Mouse (Mus musculus): Measurements from ENCODE around the gene Kcnj9. TPM values are rescaled to one million over a fixed set of nuclear protein-coding genes. Genes with fewer than 3 reads are reported as not detected.

The Kcnj9 gene
- polyA plus RNA-seq, 1 experiment from 2014 or later, result not detected

DNA sequence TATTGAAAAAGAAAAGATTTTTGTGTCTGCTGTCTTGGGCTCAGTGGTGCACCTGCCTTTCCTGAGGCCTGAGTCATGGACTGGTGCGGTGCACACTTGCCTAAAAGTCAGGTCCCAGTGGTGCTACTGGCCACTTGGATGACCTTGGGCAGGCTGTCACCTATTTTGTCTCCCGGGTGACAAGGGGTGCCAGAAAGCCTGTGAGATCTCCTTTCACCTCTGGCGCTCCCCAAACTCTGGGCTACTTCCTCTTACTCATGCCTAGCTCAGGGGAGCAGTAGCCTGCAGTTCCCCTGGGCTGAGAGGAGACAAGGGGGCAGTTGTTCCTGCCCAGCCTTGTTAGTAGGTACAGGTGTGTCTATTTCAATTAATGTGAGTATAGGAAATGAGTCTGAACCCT is 26.8 kb downstream of the Kcnj9 start:
- Histone ChIP-seq H3K4me2 (no peak overlapping the region), H3K27me3 (replicated peaks) (no peaks in the 10 kb centered on the region), H3K4me1 (replicated peaks) (peaks cover 64% of the 10 kb centered on the region), H3K36me3 (no peaks in the 10 kb centered on the region), H3K9ac (no peak overlapping the region), H3K9me3 (replicated peaks) (no peaks in the 10 kb centered on the region), H3K4me3 (no peak overlapping the region), H3K27ac (ENCODE audit: poor library complexity, severe bottlenecking) (no peak overlapping the region)
- 55% methylated on average over 3 of the region's 3 CpGs for WGBS
- ATAC-seq (ENCODE audit: insufficient number of reproducible peaks, low FRiP score), result no peak

DNA sequence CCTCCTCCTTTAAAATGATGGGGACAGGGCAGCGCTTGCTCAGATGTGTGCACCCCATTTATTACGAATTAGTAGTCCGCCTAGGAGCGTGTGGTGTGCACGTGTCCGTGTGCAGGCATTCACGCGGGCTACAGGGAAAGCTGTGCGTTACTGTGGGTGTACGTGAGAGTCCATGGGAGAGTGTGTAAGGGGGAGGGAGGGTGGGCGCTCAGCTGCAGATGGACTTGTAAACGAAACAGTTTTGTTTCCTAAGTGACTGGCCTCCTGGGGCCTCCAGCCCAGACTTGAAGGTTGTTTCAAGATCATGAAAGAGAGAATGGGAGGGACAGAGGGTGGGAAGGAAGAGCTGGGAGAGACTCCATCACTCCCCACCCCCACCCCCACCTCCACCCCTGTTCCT is 27.9 kb downstream of the Kcnj9 start:
- no peak overlapping the region for H3K4me3 ChIP-seq
- H3K9me3 ChIP-seq (replicated peaks), result no peaks in the 10 kb centered on the region
- no peak overlapping the region for H3K27ac ChIP-seq (ENCODE audit: poor library complexity, severe bottlenecking)
- WGBS, result 54% methylated on average over 12 of the region's 12 CpGs
- H3K4me1 ChIP-seq (replicated peaks), result peaks cover 71% of the 10 kb centered on the region
- H3K9ac ChIP-seq, result 0 out of 2 replicates have a peak overlapping the region, but pooled peaks have one; percentile 44
- no peak for ATAC-seq (ENCODE audit: insufficient number of reproducible peaks, low FRiP score)
- no peaks in the 10 kb centered on the region for H3K27me3 ChIP-seq (replicated peaks)
- H3K36me3 ChIP-seq, result no peaks in the 10 kb centered on the region
- H3K4me2 ChIP-seq, result no peak overlapping the region

DNA sequence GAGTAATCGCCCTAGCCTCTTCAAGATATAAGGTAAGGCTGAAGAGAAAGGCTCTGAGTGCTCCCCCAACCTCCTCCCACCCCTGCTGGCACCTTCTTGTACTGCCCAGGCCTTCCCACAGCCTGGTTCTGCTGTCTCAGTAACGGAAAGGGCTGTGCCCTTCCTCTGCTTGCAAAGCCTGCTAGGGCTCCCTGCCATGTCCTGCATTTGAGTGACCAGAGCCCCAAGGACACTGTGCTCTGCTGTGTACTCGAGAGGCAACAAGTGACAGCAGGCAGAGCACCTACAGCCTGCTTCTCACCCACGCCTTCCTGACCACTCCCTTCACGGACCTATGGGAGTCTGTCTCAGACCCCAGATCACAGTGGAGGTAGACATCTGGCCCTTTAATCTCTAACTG is 28.9 kb downstream of the Kcnj9 start:
- no peaks in the 10 kb centered on the region for H3K36me3 ChIP-seq
- H3K4me2 ChIP-seq, result no peak overlapping the region
- no peak for ATAC-seq (ENCODE audit: insufficient number of reproducible peaks, low FRiP score)
- H3K9me3 ChIP-seq (replicated peaks), result no peaks in the 10 kb centered on the region
- H3K4me1 ChIP-seq (replicated peaks), result peaks cover 80% of the 10 kb centered on the region
- no peak overlapping the region for H3K4me3 ChIP-seq
- no peak overlapping the region for H3K9ac ChIP-seq
- no peaks in the 10 kb centered on the region for H3K27me3 ChIP-seq (replicated peaks)
- H3K27ac ChIP-seq (ENCODE audit: poor library complexity, severe bottlenecking), result peak overlapping the region; percentile 76
- WGBS, result 37% methylated on average over 5 of the region's 5 CpGs

DNA sequence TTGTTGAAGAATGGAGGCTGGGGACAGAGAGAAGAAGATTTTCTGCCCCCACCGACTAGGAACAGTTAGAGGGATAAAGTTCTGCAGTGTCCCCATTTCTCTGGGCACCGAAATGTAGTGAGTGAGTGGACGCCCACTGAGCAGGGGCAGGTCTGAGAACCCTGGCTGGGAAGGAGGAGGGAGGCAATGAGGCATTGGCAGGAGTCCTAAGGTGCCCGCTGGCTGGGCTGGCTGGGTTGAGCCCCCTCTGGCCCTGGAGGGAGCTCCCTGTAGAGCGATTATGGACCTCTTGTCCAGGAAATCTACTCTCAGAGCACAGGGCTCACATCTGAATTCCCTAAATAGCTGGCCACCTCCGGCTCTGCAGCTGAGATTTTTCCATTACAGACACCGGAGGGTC is 29.6 kb downstream of the Kcnj9 start:
- WGBS, result 36% methylated on average over 7 of the region's 7 CpGs
- ATAC-seq (ENCODE audit: insufficient number of reproducible peaks, low FRiP score), result no peak

DNA sequence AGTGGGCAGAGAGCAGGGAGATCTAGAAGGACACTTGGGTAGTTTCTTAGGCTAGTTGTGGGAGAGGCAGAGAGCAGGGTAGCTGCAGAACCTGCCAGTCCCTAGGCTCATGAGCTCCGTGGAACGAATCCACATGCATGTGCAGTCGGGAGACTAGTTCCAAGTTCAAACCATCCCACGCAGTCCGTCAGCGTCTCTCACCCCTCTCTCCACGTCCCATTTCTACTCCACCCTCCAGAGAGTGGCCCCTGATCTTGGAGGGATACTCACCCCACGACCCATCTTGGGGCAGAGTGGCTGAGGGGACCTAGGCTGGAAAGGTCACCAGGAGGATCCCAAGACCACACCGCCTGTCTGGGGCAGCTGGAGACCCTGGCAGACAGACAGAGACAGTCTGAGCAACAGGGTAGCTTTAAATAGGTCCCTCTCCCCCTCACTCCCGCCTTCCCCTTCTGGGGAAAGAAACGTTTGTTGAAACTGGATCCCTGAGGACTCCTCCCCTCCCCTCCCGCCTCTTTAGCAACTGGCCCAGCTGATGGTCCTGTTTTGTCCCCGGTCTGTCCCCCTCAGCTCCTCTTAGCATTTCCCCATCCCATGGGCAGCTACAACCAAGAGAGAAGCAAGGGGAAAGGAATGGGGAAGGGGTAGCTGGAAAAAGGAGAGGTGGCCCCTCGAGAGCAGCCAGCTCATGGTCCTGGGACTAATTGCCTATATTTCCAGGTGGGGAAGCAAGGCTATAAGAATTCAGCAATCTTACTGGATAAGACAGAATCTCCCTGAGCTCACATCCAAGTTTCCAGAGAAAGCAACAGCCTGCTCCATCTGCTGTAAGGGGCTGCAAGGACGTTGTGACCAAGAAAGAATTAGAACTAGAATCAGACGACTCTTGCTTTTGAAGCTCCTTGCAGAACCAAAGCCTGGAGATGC is 31.2 kb downstream of the Kcnj9 start, which contains the start of gene Atp1a2:
Gene Atp1a2 (minus strand): TSS at position 454 of the 927 bp plus-strand sequence.
- H3K27ac ChIP-seq (ENCODE audit: poor library complexity, severe bottlenecking), result peak within 1 kb of the TSS; percentile 81
- peaks cover 4% of the 10 kb centered on the region; the same call in 1 of the 2 replicates for H3K36me3 ChIP-seq
- H3K4me2 ChIP-seq, result peak within 1 kb of the TSS; percentile 68
- no peaks in the 10 kb centered on the region for H3K27me3 ChIP-seq (replicated peaks)
- peaks cover 75% of the 10 kb centered on the region for H3K4me1 ChIP-seq (replicated peaks)
- 8% methylated on average over 16 of the region's 16 CpGs for WGBS
- no peaks in the 10 kb centered on the region for H3K9me3 ChIP-seq (replicated peaks)
- ATAC-seq (ENCODE audit: insufficient number of reproducible peaks, low FRiP score), result peak; percentile 51
- peak within 1 kb of the TSS; percentile 47 for H3K4me3 ChIP-seq
- peak within 1 kb of the TSS; percentile 65 for H3K9ac ChIP-seq

More for the DNA sequence above, 29.6 kb downstream of the Kcnj9 start:
- Histone ChIP-seq H3K4me2 (no peak overlapping the region), H3K27ac (ENCODE audit: poor library complexity, severe bottlenecking) (peak overlapping the region; percentile 76), H3K27me3 (replicated peaks) (no peaks in the 10 kb centered on the region), H3K4me3 (no peak overlapping the region), H3K36me3 (no peaks in the 10 kb centered on the region), H3K9ac (no peak overlapping the region), H3K9me3 (replicated peaks) (no peaks in the 10 kb centered on the region), H3K4me1 (replicated peaks) (peaks cover 81% of the 10 kb centered on the region)

DNA sequence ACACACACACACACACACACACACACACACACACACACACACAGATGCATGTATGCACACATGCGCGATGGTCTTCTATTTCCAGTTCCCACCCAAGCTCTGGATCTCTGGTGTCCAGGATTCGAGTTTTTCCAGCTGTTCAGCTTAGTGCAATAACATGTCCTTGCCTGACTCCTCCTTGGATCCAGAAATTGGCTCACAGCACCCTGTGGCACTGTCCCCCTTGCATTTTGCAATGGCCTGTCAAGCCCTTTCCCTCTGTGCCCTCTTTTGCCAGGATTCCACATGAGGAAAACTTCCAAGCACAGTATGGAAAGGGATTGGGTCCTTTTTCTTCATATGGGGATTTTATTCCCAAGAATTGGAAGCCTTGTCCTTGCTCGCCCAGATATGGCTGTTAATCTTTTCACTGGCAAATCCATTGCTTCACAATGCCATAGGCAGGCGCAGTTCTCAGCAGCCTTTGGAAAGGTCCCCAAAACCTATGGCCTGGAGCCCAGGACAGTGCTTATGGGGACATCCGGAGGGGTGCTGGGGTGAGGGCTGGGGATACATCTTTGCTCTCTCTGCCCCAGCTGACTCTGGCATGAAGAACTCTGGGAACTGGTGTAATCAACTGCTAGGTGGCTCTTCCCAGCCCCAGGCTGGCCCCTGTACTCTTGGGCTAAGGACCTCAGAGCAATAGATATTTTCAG is 32.2 kb downstream of the Kcnj9 start:
- no peak for ATAC-seq (ENCODE audit: insufficient number of reproducible peaks, low FRiP score)
- 75% methylated on average over 6 of the region's 6 CpGs for WGBS

DNA sequence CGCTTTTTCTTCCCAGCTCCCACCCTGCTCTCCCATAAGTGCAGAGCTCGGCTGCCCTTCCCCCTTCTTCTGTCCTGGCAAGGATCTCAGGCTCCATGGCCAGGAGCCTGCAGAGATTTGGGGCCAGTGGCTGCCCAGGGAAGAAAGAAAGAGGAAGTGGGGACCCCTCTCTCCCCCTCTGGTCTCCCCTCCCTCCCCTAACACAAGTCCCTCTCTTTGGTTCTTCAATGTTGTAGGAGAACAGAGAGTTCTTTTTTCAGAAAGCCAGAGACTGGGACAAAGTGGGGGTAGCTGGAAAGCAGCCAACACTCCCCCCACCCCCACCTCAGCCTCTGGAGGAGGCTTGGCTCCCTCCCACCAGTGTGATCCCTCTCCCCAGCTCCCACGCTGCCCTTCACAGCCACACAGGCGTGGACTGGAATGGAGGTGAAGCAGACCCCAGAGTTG is 33.3 kb downstream of the Kcnj9 start:
- peak overlapping the region; percentile 50; the same call in 1 of the 2 replicates for H3K9ac ChIP-seq
- H3K27ac ChIP-seq (ENCODE audit: poor library complexity, severe bottlenecking), result peak overlapping the region; percentile 81
- H3K27me3 ChIP-seq (replicated peaks), result no peaks in the 10 kb centered on the region
- peak overlapping the region; percentile 68 for H3K4me2 ChIP-seq
- no peak overlapping the region for H3K4me3 ChIP-seq
- ATAC-seq (ENCODE audit: insufficient number of reproducible peaks, low FRiP score), result no peak
- no peaks in the 10 kb centered on the region for H3K9me3 ChIP-seq (replicated peaks)
- H3K4me1 ChIP-seq (replicated peaks), result peaks cover 58% of the 10 kb centered on the region
- H3K36me3 ChIP-seq, result peaks cover 20% of the 10 kb centered on the region
- 31% methylated on average over 4 of the region's 4 CpGs for WGBS

More for the DNA sequence above, 32.2 kb downstream of the Kcnj9 start:
- peaks cover 9% of the 10 kb centered on the region; the same call in 1 of the 2 replicates for H3K36me3 ChIP-seq
- peak overlapping the region; percentile 81 for H3K27ac ChIP-seq (ENCODE audit: poor library complexity, severe bottlenecking)
- peak overlapping the region; percentile 47 for H3K4me3 ChIP-seq
- H3K27me3 ChIP-seq (replicated peaks), result no peaks in the 10 kb centered on the region
- H3K4me1 ChIP-seq (replicated peaks), result peaks cover 66% of the 10 kb centered on the region
- peak overlapping the region; percentile 65 for H3K9ac ChIP-seq
- no peaks in the 10 kb centered on the region for H3K9me3 ChIP-seq (replicated peaks)
- peak overlapping the region; percentile 68 for H3K4me2 ChIP-seq

DNA sequence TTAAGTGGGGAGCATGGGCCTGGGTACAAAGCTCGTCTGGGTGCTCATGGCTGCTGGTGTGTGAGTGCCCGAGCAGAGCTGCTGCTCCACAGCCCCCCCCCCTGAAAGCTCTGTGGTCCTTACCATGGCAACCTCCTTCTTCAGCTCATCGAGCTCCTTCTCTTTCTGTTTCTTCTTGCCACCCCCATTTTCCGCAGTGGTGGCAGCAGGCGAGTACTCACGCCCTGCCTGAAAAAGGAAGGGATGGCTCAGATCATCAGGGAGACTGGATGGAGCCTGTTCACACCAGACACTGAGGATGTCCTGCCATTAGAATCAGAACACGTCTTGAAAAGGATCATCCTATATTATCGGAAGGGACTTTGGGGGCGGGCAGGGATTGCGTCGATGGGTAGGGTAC is 35.7 kb downstream of the Kcnj9 start:
- Histone ChIP-seq H3K27me3 (replicated peaks) (no peaks in the 10 kb centered on the region), H3K9me3 (replicated peaks) (no peaks in the 10 kb centered on the region), H3K4me3 (no peak overlapping the region), H3K9ac (no peak overlapping the region), H3K36me3 (peaks cover 41% of the 10 kb centered on the region), H3K4me1 (replicated peaks) (peaks cover 36% of the 10 kb centered on the region), H3K4me2 (no peak overlapping the region), H3K27ac (ENCODE audit: poor library complexity, severe bottlenecking) (no peak overlapping the region)
- no peak for ATAC-seq (ENCODE audit: insufficient number of reproducible peaks, low FRiP score)
- 85% methylated on average over 11 of the region's 11 CpGs for WGBS

DNA sequence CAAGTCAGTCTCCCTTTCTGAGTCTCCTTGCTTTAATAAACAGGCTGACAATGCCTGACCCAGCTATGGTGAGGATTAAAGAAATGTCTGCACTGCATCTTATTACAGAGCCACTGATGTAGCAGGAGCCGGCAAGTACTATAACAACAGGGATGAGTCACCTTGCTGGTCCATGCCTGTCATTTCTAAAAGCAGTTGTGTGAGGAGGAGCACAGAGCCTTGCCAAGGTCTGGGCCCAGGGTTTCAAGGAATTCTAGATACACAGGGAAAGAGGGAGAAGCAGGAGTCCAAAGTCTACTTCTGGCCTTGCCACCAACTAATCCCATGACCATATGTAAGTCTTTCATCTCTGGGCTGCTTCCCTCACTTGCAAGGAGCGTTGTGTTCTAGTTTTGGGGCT is 36.2 kb downstream of the Kcnj9 start:
- WGBS, result 74% methylated on average over 2 of the region's 2 CpGs
- no peak overlapping the region for H3K27ac ChIP-seq (ENCODE audit: poor library complexity, severe bottlenecking)
- no peaks in the 10 kb centered on the region for H3K27me3 ChIP-seq (replicated peaks)
- H3K9ac ChIP-seq, result no peak overlapping the region
- H3K4me3 ChIP-seq, result no peak overlapping the region
- no peak for ATAC-seq (ENCODE audit: insufficient number of reproducible peaks, low FRiP score)
- H3K36me3 ChIP-seq, result peaks cover 43% of the 10 kb centered on the region
- H3K4me1 ChIP-seq (replicated peaks), result peaks cover 31% of the 10 kb centered on the region
- no peaks in the 10 kb centered on the region for H3K9me3 ChIP-seq (replicated peaks)
- no peak overlapping the region for H3K4me2 ChIP-seq

DNA sequence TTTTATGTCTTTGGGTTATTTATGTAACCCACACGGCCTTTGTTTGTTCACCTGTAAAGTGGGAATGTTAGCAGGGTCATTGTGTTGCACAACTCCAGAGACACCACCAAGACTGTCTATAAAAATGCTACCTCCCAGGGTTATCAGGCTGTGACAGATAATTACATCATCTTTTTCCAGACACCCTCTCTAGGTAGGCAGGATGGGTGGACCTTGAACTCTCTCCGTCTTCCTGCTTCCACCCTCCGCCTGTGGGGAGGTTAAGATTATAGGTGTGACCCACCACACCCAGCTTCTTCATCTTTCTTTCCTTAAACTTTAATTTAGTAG is 39.5 kb downstream of the Kcnj9 start:
- Histone ChIP-seq H3K9ac (no peak overlapping the region), H3K4me2 (no peak overlapping the region), H3K36me3 (peaks cover 70% of the 10 kb centered on the region), H3K4me1 (replicated peaks) (no peaks in the 10 kb centered on the region), H3K4me3 (no peak overlapping the region), H3K9me3 (replicated peaks) (no peaks in the 10 kb centered on the region), H3K27ac (ENCODE audit: poor library complexity, severe bottlenecking) (no peak overlapping the region), H3K27me3 (replicated peaks) (0 out of 2 replicates have a peak, but pooled peaks cover 2% of the 10 kb centered on the region)
- ATAC-seq (ENCODE audit: insufficient number of reproducible peaks, low FRiP score), result no peak
- 59% methylated on average over 3 of the region's 3 CpGs for WGBS

All from heart, embryonic 12.5 days (tissue).